Mouse (Mus musculus) midbrain, embryonic 12.5 days (tissue): Measurements from ENCODE around the gene Clcn5. TPM values are rescaled to one million over a fixed set of nuclear protein-coding genes. Genes with fewer than 3 reads are reported as not detected.

Experiments
- ATAC-seq: fragments of 200-750 bp; cut with Nextera tagmentation; 2 replicates; pipeline ENCODE4 v1.8.0; 2017; ENCODE audit warnings: low read depth, moderate TSS enrichment, moderate library complexity; ENCODE audit not compliant: low FRiP score
- H3K27ac ChIP-seq: fragments of 300-500 bp; sonication (generic); replicated peaks from 2 replicates; pipeline ENCODE4 v1.5.1; 2016; ENCODE audit warnings: mild to moderate bottlenecking
- H3K27me3 ChIP-seq: fragments of 300-500 bp; sonication (generic); 2 replicates; pipeline ENCODE4 v1.6.1; 2016; ENCODE audit warnings: mild to moderate bottlenecking
- H3K36me3 ChIP-seq: fragments of 300-500 bp; sonication (generic); 2 replicates; pipeline ENCODE4 v1.6.1; 2016
- H3K4me1 ChIP-seq: fragments of 300-500 bp; sonication (generic); 2 replicates; pipeline ENCODE4 v1.6.1; 2016
- H3K4me2 ChIP-seq: fragments of 300-500 bp; sonication (generic); replicated peaks from 2 replicates; pipeline ENCODE4 v1.6.1; 2016; ENCODE audit warnings: mild to moderate bottlenecking, moderate library complexity
- H3K4me3 ChIP-seq: fragments of 300-500 bp; sonication (generic); 2 replicates; pipeline ENCODE4 v1.5.1; 2016; ENCODE audit warnings: mild to moderate bottlenecking
- H3K9ac ChIP-seq: fragments of 300-500 bp; sonication (generic); replicated peaks from 2 replicates; pipeline ENCODE4 v1.6.1; 2016; ENCODE audit warnings: mild to moderate bottlenecking, moderate library complexity
- H3K9me3 ChIP-seq: fragments of 300-500 bp; sonication (generic); 2 replicates; pipeline ENCODE4 v1.6.1; 2016; ENCODE audit warnings: mild to moderate bottlenecking
- WGBS: fragments of 180-500 bp; shearing (Covaris S2); methylation state at CpG from one replicate; pipeline ENCODE4 v1.1.7; 2016; 5-methylcytosine and 5-hydroxymethylcytosine counted together
- polyA plus RNA-seq: library from polyadenylated mRNA; unstranded; fragments of >200 nt; fragmentation: Nextera tagmentation; extraction: Ambion mirVana; gene quantifications from 2 replicates; pipeline ENCODE4 v1.2.1, GENCODE M21; 2016

Clcn5 gene
- polyA plus RNA-seq, 1 experiment from 2014 or later: 11.7 TPM

DNA sequence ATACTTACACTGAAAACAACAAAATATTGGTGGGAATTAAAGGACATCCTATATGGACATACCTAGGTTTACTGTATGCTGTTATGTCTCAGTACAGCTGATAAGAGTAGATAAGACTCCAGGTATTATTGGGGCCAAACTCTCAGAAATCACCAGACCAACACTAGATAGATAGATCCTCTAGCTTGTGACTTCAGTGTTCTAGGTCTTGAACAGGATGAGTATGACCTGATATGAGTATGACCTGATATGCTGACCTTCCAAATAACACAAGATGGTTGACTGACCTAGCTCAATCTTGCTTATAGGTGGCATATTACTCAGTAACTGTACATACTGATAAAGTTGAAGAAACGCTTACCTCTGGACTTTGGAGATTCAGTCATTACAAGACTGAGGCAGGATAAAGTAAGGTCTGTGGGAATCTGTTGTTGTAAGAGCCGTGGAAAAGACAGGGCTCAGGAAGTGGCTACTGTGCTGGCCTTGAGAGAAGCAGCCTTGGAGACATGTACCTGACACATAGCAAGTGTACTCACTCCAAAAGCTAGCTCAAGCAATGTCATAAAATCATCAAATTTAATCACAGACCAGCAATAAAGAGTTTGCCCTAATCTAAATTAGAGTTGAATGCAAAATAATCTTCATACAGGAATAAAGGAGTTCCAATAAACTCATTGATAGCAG lies 32.0 kb downstream of the Clcn5 start:
- no peak overlapping the region for H3K4me3 ChIP-seq
- 84% methylated on average over 2 of the region's 2 CpGs for WGBS
- H3K4me2 ChIP-seq: no peak overlapping the region
- H3K9me3 ChIP-seq: no peaks in the 10 kb centered on the region
- H3K27me3 ChIP-seq: no peaks in the 10 kb centered on the region
- H3K27ac ChIP-seq: no peak overlapping the region
- no peak for ATAC-seq
- no peaks in the 10 kb centered on the region for H3K4me1 ChIP-seq
- H3K36me3 ChIP-seq: no peaks in the 10 kb centered on the region
- no peak overlapping the region for H3K9ac ChIP-seq

DNA sequence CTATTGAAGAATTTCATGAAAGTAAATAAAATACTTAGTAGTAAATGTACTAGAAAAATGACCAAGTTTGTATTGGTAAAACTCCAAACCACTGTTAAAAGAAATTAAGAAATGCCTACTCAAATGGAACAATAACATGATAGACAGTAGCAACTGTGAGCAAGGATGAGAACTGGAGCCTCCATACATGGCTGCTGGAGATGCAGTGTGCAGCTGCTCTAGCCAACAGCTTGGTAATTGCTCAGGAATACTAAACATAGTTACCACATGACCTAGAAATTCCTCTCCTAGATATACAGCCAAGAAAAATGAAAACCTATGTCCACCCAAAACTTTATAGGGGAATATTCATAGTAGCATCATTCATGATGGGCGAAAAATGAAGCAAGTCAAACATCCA lies 36.5 kb downstream of the Clcn5 start:
- Histone ChIP-seq H3K27me3 (no peaks in the 10 kb centered on the region), H3K4me1 (no peaks in the 10 kb centered on the region), H3K36me3 (no peaks in the 10 kb centered on the region), H3K9ac (no peak overlapping the region), H3K4me2 (no peak overlapping the region), H3K4me3 (no peak overlapping the region), H3K27ac (no peak overlapping the region), H3K9me3 (no peaks in the 10 kb centered on the region)
- WGBS: 85% methylated on average over 1 of the region's 1 CpGs
- ATAC-seq: no peak

DNA sequence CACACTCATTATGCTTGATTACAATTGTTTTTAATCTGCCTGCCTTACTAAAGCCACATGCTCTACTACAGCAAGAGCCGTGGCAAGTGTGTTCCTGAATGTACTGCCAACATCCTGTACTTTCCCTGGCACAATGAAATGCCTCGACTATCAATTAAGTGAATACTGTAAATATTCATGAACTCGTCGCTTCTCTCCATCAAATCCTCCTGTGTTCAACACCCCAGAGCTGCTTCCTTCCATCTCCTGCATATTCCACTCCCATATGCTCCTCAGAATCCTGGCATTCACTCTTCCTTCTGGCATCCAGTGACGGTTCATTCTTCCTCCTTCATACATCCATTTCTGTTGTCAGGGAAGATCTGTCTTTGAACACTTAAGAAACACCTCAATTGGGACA lies 39.4 kb downstream of the Clcn5 start:
- Histone ChIP-seq H3K36me3 (no peaks in the 10 kb centered on the region), H3K27me3 (no peaks in the 10 kb centered on the region), H3K27ac (no peak overlapping the region), H3K4me2 (no peak overlapping the region), H3K9me3 (no peaks in the 10 kb centered on the region), H3K4me3 (no peak overlapping the region), H3K4me1 (no peaks in the 10 kb centered on the region), H3K9ac (no peak overlapping the region)
- no peak for ATAC-seq
- 75% methylated on average over 5 of the region's 5 CpGs for WGBS

DNA sequence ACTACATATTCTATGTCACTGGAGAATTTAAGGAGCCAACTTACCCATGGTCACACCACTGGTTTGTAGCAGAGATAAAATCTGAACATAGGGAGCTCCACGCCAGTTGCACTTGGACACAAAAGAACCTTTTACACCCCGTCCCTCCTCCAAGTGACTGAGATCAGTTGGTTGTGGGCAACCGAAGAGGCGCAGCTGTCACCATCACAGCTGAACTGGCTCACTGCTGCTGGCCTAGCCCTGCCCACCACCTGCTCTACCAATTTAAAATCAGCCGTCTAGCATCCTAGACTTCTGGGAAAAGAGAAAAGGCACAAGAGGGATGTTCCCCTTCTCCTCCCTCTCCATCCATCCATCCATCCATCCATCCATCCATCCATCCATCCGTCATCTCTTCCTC lies 42.6 kb downstream of the Clcn5 start:
- Histone ChIP-seq H3K36me3 (no peaks in the 10 kb centered on the region), H3K27me3 (no peaks in the 10 kb centered on the region), H3K4me2 (no peak overlapping the region), H3K4me3 (no peak overlapping the region), H3K4me1 (no peaks in the 10 kb centered on the region), H3K9ac (no peak overlapping the region), H3K9me3 (no peaks in the 10 kb centered on the region), H3K27ac (no peak overlapping the region)
- 75% methylated on average over 5 of the region's 6 CpGs for WGBS
- ATAC-seq: no peak

DNA sequence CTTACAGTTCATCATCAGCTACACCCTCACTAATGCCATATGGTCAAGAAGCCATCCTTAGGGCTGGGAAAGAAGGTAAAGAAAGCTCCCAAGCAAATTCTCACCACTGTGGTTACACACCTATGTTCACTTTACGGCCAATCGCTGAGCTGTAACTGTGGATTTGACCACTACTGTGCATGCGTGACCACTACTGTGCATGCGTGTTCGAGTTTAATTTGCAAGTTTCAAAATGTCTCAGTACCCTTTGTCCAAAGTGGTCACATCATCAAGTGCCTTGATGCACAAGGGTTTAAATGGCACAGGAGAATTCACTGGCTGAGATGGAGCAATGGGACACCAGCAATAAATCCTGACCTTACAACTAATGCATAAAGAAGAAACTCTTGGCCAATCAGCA lies 58.0 kb downstream of the Clcn5 start:
- H3K27me3 ChIP-seq: no peaks in the 10 kb centered on the region
- no peak for ATAC-seq
- no peak overlapping the region for H3K27ac ChIP-seq
- H3K9me3 ChIP-seq: no peaks in the 10 kb centered on the region
- H3K4me2 ChIP-seq: no peak overlapping the region
- H3K36me3 ChIP-seq: no peaks in the 10 kb centered on the region
- H3K4me3 ChIP-seq: no peak overlapping the region
- H3K9ac ChIP-seq: no peak overlapping the region
- no peaks in the 10 kb centered on the region for H3K4me1 ChIP-seq
- over 99% methylated on average over 5 of the region's 5 CpGs for WGBS

DNA sequence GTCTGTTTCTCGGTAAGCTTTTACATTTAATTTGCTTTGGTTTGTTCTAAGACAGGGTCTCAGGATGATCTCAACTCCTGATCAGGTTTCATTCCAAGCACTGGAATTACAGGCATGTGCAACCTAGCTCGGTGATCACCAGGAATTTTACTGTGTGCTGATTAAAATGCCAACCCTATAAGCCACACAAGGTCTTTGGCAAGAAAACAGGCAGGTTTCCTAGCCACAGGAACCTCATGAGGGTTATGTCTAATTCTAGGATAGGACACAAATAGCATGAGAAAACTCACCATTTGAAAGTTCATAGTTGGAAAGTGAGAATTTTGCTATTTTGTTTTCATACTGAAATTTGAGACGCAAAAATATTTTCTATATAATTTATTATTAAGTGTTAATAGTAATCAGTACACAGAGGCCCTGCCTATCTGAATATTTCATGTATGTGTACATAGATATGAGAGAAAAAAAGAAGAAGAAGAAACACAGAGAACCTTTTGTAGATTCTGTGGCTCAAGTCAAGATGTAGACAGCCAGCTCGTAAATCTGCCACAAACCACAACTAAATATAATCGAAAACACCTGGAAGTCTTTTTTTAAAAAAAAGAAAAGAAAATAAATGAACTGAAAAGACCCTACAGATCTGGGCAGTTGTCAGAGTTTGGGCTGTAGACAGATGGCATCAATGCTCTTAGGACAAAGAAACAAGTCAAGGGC lies 58.6 kb downstream of the Clcn5 start:
- Histone ChIP-seq H3K4me1 (no peaks in the 10 kb centered on the region), H3K9me3 (no peaks in the 10 kb centered on the region), H3K4me3 (no peak overlapping the region), H3K9ac (no peak overlapping the region), H3K27ac (no peak overlapping the region), H3K27me3 (no peaks in the 10 kb centered on the region), H3K36me3 (no peaks in the 10 kb centered on the region), H3K4me2 (no peak overlapping the region)
- no peak for ATAC-seq
- WGBS: 86% methylated on average over 5 of the region's 5 CpGs

DNA sequence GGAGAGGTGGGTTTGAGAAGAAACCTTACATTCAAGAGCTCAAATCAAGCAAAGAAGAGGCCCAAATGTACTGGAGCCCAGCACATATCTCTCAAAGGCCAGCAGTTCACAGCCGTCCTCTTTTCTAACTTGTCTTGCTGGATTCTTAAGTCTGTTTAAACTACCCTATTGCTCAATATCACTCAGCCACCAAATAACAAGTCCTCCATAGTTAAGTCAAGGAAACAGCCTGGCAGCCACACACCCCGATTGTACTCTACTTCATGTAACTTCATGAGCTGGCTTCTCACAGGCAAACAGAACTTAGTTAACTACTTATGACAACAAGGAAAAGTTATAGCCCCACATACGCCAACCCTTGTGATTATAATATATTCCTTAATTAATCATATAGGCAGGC lies 59.4 kb downstream of the Clcn5 start:
- Histone ChIP-seq H3K36me3 (no peaks in the 10 kb centered on the region), H3K27ac (no peak overlapping the region), H3K4me2 (no peak overlapping the region), H3K4me3 (no peak overlapping the region), H3K9me3 (no peaks in the 10 kb centered on the region), H3K27me3 (no peaks in the 10 kb centered on the region), H3K9ac (no peak overlapping the region), H3K4me1 (no peaks in the 10 kb centered on the region)
- 83% methylated on average over 3 of the region's 3 CpGs for WGBS
- ATAC-seq: no peak

DNA sequence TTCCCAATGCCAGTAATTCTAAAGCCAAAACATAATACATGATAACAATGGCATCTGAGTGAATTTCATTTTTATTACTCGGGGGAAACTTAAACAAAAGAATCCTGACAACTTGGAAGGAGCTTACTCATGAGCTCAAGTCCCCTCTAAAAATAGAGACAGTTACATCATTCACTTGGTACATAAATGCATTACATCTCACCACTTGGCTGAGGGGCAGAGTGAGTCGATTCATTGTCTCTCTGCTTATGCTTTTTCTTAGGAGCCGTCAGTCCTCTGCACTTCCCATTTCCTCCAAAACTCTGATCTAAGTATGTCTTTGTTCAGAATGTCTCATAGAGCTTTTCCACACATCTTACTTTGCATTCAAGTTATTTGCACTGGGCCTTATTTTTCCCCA lies 63.1 kb downstream of the Clcn5 start:
- Histone ChIP-seq H3K4me2 (no peak overlapping the region), H3K4me1 (no peaks in the 10 kb centered on the region), H3K36me3 (no peaks in the 10 kb centered on the region), H3K27me3 (no peaks in the 10 kb centered on the region), H3K9me3 (no peaks in the 10 kb centered on the region), H3K9ac (no peak overlapping the region), H3K4me3 (no peak overlapping the region), H3K27ac (no peak overlapping the region)
- ATAC-seq: no peak
- 78% methylated on average over 3 of the region's 3 CpGs for WGBS

DNA sequence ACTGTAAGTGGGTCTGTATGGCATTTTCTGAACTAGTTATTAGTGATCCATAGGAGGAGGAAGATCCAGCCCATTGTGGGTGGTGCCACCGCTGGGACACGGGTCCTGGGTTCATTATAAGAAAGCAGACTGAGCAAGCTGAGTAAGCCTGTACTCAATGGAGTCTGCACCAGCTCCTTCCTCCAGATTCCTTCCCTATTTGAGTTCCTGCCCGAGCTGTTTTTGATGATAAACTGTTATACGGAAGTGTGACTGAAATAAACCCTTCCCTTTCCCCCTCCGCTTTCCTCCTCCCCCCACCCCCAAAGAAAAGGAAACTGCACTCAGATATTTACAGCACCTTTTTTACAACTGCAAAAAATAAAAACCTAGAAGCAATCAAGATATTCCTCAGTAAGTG lies 115.1 kb downstream of the Clcn5 start:
- H3K4me3 ChIP-seq: no peak overlapping the region
- H3K9me3 ChIP-seq: no peaks in the 10 kb centered on the region
- ATAC-seq: no peak
- H3K4me2 ChIP-seq: no peak overlapping the region
- no peak overlapping the region for H3K27ac ChIP-seq
- no peak overlapping the region for H3K9ac ChIP-seq
- WGBS: 81% methylated on average over 5 of the region's 5 CpGs
- no peaks in the 10 kb centered on the region for H3K27me3 ChIP-seq
- H3K36me3 ChIP-seq: no peaks in the 10 kb centered on the region
- no peaks in the 10 kb centered on the region for H3K4me1 ChIP-seq

DNA sequence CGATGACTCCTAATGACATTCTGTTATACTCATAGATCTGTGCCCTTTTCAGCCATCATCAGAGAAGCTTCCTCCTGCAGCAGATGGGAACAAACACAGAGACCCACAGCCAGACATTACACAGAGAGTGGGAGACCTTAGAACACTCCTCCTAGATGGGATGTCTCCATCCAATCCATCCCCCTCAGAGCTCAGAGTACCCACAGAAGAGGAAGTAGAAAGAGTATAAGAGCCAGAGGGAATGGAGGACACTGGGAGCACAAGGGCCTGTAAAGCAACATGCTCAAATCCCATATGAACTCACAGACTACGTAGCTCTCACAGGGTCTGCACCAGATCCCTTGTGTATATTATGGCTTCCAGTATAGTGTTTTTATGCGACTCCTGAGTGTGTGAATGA lies 115.6 kb downstream of the Clcn5 start:
- H3K9me3 ChIP-seq: no peaks in the 10 kb centered on the region
- no peak overlapping the region for H3K4me2 ChIP-seq
- 88% methylated on average over 3 of the region's 3 CpGs for WGBS
- no peak overlapping the region for H3K9ac ChIP-seq
- ATAC-seq: no peak
- no peaks in the 10 kb centered on the region for H3K27me3 ChIP-seq
- no peak overlapping the region for H3K4me3 ChIP-seq
- H3K36me3 ChIP-seq: no peaks in the 10 kb centered on the region
- no peaks in the 10 kb centered on the region for H3K4me1 ChIP-seq
- no peak overlapping the region for H3K27ac ChIP-seq

DNA sequence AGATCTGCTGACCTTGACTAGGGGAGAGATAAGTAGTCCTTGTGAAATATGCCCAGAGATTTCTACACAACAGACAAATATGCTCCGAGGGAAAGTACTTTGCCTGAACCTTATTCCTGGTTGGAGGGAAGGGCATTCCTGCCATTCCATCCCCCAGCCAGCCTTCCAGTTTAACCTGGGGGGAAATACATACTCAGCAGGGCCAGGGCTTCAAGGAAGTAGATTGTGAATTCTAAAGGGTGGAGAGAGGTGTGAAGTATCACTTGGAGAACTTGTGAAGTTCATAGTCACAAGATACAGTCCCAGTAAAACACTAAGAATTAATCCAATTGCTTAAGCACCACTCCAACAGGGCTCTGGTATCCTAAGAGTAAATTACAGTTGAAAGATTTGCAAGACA lies 121.3 kb downstream of the Clcn5 start:
- Histone ChIP-seq H3K4me3 (no peak overlapping the region), H3K4me2 (no peak overlapping the region), H3K27ac (no peak overlapping the region), H3K27me3 (no peaks in the 10 kb centered on the region), H3K4me1 (no peaks in the 10 kb centered on the region), H3K9me3 (no peaks in the 10 kb centered on the region), H3K9ac (no peak overlapping the region), H3K36me3 (no peaks in the 10 kb centered on the region)
- no peak for ATAC-seq
- WGBS: 72% methylated on average over 1 of the region's 1 CpGs

DNA sequence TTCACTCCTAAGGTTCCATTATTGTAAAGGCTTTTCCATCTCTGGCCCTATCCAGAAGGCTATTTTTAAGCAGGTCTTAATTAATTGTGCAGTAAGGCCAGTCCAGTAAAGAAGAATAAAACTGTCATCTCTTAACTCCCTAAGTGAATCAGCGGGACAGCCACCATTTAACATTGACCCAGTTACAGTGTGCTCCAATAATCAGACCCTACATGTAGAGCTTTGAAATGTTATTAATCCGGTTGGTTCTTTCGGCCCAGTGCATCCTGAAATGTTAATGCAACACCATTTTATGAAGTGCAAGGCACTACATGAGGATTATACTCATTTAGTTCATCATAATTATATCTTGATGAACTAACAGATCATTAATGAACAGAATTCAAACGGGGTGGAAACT lies 128.3 kb downstream of the Clcn5 start:
- Histone ChIP-seq H3K36me3 (no peaks in the 10 kb centered on the region), H3K9me3 (no peaks in the 10 kb centered on the region), H3K4me1 (no peaks in the 10 kb centered on the region), H3K4me2 (no peak overlapping the region), H3K27ac (no peak overlapping the region), H3K4me3 (no peak overlapping the region), H3K27me3 (no peaks in the 10 kb centered on the region), H3K9ac (no peak overlapping the region)
- WGBS: 87% methylated on average over 4 of the region's 4 CpGs
- no peak for ATAC-seq
